Mouse (Mus musculus) urinary bladder, postnatal 10 days (tissue): ENCODE measurements around the gene Wfdc12.
"Not testable (repeated sequence)": the region's sequence is repeated elsewhere in the genome, so short reads cannot be mapped to it uniquely, and the experiment has no call there.

Experiments used
- DNase-seq: peaks from one replicate; pipeline ENCODE4 v3.0.0; 2022; ENCODE audit warnings: low spot score

Gene Wfdc12

DNA sequence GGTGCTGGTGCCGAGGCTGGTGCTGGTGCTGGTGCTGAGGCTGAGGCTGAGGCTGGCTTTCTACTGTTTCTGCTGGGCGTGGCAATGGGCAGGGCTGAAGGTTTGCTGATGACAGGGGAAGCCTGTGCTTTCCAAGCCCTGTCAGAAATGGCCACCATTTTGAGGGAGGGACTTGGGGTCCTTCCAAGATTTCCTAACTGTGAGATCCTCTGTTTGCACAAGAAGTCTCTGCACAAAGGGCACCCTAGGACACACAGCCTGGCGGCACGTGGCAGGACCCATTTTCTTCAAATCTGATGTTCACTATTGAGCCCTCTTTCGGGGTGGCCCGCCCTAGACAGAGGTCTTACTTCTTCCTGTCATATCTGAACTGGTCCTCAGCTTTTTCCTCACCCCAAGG, at the start of gene Wfdc12:
TSS of gene Wfdc12 (minus strand) at position 33 of the 400 bp plus-strand sequence.
- DNase-seq: no peak

GRCm38 (mm10) chr2:164238366-164238765, 48.0 kb upstream of the Wfdc12 start, which contains the start of gene Svs2:
TSS of gene Svs2 (minus strand) at chr2:164238466.
- DNase-seq: no peak

DNA sequence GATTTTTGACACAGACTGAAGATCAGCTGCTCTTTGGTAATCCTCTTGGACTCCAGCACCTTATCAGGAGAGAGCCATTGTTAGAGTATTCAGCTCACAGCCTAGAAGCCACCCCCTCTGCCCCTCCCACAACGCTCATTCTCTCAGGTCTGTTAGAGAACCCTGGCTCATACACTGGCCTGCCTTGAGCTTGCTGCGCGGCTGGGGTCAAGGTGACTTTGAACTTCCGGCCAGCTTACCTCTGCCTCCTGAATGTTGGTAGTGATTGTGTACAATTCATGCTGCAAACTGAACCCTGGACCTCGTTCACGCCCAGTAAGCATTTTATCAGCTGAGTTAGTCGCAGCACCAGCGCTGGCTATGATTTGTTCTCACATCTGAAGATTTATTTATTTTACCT, 42.3 kb upstream of the Wfdc12 start:
- no peak for DNase-seq

DNA sequence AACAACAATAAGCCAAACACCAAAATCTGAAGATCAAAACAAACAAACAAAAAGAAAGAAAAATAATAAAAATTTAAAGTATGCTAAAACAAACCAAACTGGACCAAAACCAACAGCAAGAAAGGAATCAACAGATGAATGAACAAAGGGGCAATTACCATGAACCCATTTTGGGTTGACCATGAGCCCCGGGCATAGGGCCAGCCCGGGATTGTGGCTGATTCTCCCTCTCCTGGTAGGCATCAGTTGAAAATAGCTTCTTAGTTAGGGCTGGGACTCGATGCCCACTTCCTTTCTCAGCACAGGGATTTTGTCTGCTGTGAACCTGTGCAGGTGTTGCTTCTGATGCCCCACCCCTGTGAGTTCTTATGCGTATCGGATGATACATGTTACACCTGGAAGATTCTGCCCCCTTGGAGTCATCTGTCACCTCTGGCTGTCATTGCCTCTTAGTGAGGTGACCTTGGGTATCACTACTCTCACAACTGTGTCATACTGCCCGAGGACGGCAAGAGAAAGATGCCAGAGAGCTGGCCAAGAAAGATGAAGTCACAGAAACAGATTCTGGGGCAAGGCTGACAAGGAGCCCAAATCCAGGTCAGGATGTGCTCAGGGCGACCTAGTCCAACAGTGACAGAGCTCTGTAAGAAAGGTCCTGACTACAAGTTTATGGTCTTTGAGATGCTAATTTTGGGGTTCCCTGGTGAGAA, 38.1 kb upstream of the Wfdc12 start:
- DNase-seq: no peak

GRCm38 (mm10) chr2:164221522-164221921, 31.1 kb upstream of the Wfdc12 start, which contains the start of gene Wfdc15b:
TSS of gene Wfdc15b (minus strand) at chr2:164221660.
- DNase-seq: no peak

- DNase-seq: no peak
These were observed 28.9 kb upstream of the Wfdc12 start for GRCm38 (mm10) chr2:164219295-164219694.

- no peak for DNase-seq
These were observed 22.3 kb upstream of the Wfdc12 start for GRCm38 (mm10) chr2:164212711-164213110.

DNA sequence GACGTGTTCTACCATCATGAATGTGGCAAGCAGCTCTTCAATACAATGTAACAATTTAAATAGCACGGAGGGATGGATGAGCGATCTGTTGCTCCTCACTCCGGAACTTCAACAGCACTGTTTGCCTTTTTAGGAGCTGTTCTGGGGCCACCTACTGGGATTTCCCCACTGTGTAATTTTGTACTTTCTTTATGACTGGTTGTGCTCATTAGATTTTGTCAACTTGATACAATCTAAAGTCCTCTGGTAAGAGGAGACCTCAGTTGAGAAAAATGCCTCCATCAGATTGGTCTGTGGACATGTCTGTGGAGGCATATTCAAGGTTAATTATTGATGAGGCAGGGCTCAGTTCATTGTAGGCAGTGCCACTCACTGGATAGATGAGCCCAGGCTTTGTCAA, 20.5 kb upstream of the Wfdc12 start:
- no peak for DNase-seq

DNA sequence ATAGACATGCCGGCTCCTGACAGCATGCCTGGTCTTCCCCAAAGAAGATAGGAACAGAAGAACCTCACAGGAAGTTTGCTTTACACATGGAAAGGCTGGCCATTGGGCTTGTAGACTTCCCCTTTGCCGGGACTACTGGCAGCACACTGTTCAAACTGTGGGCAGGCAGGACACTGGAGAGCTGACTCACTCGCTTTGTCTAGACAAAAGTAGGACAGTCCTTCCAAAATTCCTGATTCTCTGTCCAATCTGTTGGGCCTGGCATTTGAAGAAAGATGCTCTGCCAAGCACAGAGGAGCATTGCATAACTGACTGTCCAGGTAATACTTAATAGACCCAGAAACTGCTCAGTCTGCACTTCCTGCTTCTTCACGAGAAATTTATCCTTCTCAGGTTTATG, 16.3 kb upstream of the Wfdc12 start:
- DNase-seq: no peak

GRCm38 (mm10) chr2:164206011-164206410, 15.6 kb upstream of the Wfdc12 start:
- not testable (repeated sequence) for DNase-seq

- DNase-seq: no peak
These were observed 9.4 kb upstream of the Wfdc12 start, which contains the start of gene Wfdc15a for GRCm38 (mm10) chr2:164199626-164200327. TSS of gene Wfdc15a (minus strand) at chr2:164200130.

DNA sequence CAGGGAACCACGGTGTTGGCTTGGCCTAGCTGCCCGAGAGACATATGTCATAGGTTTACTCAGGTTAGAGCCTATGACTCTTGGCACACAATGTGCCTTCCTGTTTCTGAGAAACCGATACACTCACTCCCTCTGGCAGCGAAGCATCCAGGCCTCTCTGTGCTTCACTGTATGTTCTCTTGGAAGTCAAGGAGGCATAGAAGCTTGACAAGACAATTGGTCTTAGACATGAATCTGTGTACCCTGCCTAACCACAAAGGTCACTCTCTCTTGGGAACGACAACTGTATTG, 6.2 kb upstream of the Wfdc12 start:
- no peak for DNase-seq

DNA sequence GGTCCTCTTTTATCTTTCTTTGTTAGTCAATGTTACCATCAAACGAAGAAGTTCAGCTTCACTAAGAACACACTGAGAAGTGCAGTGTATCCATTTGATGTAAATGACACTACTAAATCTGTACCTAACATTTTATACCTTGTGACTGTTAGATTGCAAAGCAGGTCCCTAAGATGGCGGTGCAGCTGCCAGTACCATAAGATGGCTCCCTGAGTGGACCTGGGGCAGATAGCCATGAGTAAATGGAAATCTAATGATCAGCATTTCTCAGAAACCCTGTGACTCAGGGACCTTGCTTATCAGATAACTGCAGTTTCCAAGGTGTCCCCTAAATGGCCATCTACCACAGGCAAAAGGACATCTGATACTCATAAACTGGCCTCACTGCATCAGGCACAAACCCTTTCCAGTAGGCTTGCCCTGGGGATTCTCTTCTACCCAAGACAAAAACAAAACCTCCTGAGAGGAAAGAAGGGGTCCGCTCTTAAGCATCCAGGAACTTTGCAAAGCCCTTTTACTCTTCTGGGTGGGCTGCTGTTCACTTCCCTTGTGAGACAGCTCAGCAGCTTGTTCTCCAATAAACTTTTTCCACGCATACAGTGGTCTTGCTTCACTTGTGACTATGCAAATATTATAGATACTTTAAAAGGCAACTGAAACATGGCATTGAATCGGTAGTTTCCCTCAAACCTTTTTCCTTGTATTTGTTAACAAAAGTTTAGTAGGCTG, 5.7 kb upstream of the Wfdc12 start:
- no peak for DNase-seq

DNA sequence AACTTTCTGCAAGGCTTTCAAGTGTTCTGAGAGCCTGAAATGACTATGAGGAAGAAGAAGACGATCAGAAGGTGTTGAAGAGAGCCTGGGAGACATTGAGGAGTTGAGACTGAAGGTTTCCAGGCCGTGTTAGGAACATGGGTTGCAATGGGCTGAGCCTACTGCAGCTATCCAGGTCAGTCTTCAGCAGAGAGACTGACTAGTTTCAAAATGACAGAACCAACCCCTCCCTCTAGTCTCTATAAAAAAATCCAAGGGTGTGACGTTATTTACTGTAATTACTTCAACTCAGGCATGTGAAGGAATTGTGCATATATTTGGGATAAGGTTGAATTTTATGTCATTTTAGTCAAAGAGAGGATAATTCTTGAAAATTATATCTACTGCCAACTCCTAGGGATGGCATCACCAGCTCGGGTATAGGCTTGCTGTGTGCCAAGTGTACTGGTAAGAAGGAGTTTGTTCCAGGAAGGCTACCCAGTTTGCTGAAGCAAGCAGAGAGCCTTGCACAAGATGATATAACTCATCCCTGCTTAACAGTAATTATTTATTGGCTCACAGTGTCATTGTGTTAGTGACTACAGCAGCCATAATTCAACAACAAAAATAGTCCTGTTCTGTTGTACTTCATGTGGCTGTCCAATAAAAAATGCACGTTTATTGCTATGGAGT, 4.7 kb upstream of the Wfdc12 start:
- DNase-seq: no peak

DNA sequence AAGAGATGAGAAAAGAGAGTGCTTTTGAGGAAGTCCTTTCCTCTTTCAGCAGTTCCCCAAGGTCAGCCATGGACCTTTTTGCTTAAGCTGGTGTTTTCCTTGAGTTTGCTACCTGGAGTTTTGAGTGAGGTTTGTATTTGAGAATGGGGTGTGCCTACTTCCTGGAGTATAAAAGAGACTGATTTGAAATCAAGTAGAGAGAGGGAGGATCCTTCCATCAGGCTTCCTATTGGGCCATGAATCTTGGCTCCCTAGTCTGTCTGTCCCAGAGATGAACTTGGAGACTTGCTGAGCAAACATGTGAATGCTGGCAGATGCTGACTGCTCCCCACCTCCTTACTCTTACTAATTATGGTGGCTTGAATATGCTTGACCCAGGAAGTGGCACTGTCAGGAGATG, 1.9 kb upstream of the Wfdc12 start:
- DNase-seq: no peak

- DNase-seq: no peak
These were observed 1.7 kb downstream of the Wfdc12 start for GRCm38 (mm10) chr2:164188722-164189121.

GRCm38 (mm10) chr2:164184145-164184719, 6.2 kb downstream of the Wfdc12 start:
- DNase-seq: no peak

DNA sequence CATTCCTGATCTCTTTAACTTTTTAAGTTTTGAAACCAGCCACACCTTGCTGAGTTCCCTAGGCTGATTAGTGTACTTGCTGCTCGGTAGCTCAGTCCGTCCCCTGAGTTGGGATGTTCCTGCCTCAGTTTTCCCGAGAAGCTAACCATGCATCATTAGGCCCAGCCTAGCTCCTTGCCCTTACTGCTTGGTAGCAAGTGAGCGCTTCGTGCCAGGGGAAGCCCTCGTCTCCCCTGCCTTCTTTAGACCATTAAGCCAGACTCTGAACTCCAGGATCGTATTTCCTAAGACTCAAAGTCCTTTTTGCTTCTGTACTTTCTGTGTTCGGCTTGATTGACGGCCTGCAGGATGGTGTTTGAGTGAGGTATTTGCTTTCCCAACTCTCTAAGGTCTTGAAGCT, 7.1 kb downstream of the Wfdc12 start:
- no peak for DNase-seq

DNA sequence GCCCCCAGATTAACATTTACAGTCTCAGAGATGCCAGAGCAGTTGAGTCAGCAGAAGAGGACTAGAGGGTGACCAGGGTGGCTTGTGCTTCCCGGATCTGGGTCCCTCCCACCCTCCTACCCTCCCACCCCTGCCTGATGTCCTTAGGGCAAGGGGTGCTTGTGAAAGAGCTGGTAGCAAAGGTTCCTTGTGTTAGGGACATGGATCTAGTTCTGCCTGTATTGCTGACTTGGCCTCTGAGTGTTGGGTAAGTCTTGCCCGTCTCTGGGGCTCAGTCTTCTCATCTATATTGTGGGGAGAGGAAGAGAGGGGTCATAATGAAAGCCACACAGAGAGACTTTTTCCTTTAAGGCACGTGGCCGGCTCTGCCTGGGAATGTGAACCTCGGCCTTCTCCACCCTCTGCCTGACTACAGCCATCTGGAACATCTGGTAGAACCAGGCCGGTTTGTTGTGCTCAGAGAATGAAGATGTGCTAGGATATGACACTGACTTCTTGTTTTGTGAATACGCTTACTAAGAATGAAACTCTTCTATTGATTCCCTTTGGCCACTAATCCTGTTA, 7.6 kb downstream of the Wfdc12 start, which contains the start of gene Wfdc5:
TSS of gene Wfdc5 (minus strand) at position 51 of the 564 bp plus-strand sequence.
- DNase-seq: no peak

DNA sequence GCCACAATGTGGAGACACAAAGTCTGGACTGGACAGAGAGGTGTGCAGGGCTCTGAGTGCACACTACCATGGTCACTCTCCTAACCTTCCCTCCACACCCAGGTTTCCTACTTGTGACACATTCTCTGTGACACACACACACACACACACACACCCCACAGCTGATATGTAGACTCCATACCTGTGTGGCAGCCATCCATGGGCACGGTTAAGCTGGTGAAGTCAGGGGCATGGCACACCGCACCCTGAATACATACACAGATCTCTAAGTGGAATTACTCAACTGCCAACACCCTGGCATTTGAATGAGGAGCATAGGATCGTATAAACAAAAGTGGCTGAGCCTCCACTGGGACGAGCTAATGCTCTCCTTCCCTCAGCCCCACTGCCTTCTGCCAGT, 9.6 kb downstream of the Wfdc12 start:
- DNase-seq: no peak

DNA sequence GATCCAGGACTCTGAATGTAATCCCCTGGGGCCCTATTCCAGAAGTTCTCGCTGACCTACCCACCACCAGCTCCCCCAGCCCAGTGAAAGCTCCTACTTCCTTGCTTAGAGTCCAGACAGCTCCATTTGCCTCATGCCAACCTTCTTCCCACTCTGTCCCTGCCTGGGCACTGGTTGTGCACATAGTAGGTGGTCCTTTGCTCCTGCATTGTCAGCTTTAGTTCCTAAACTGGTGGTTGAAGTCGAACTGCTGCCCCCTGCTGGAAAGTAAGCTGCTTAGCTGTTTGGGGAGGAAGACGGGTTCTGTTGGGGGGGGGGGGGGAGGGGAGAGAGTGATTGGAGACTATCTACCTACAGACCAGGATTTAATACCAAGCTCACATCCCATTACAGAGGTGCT, 10.3 kb downstream of the Wfdc12 start:
- no peak for DNase-seq

- DNase-seq: no peak
These were observed 12.6 kb downstream of the Wfdc12 start for GRCm38 (mm10) chr2:164177831-164178230.
